16 mouse cellular contexts compared by ENCODE assay signal in the genomic region with DNA sequence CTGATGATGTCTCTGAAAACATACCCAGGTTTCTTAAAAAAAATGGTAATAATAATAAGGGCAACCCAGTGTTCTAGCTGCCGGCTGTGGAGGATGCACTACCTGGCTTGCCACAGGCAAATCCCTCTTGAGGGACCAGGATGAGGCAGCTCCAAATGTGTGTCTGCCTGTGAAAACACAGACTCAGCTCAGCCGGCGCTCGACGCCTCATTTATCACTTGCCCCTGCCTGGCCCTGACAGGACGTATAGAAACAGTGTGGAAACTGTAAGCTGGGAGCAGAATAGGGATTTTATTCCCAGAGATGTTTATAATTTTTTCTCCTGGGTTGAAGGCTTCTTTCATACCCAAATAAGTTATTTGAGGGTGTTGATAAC.
DNase-seq lines count a peak whose midpoint lies in the region; ATAC-seq and TF ChIP-seq lines count a peak whose summit lies in the region.
"Had no signal": no experiment of that assay in that cellular context is flagged by ENCODE, and none has a peak within 500 bp of the region (broad histone marks: within the 10 kb centered on the region; RNA-seq: fewer than 3 reads in every experiment).

No protein-coding gene starts in this region.

- H3K4me1 ChIP-seq in intestine, embryonic 14.5 days (replicated peaks; ENCODE audit: control insufficient read depth, insufficient read depth, low read length) = peaks cover 38% of the 10 kb centered on the region
- no peaks in the 10 kb centered on the region for H3K4me1 ChIP-seq in intestine, postnatal 0 days (replicated peaks; ENCODE audit: control insufficient read depth, insufficient read depth, low read length)
- peaks cover 50% of the 10 kb centered on the region for H3K4me1 ChIP-seq in embryonic facial prominence, embryonic 10.5 days
- peaks cover 46% of the 10 kb centered on the region for H3K4me1 ChIP-seq in hindbrain, embryonic 13.5 days (replicated peaks)
- peaks cover 37% of the 10 kb centered on the region for H3K4me1 ChIP-seq in stomach, embryonic 14.5 days (ENCODE audit: control insufficient read depth, insufficient read depth, low read length)

- H3K4me3 ChIP-seq in intestine, embryonic 14.5 days (ENCODE audit: low read depth, low read length) = no peak overlapping the region
- no peak overlapping the region for H3K4me3 ChIP-seq in intestine, postnatal 0 days (ENCODE audit: low read depth, low read length)
- no peak overlapping the region for H3K4me3 ChIP-seq in embryonic facial prominence, embryonic 10.5 days
- no peak overlapping the region for H3K4me3 ChIP-seq in hindbrain, embryonic 13.5 days
- H3K4me3 ChIP-seq in stomach, embryonic 14.5 days (ENCODE audit: low read depth, low read length) = no peak overlapping the region
- H3K4me3 ChIP-seq: forebrain, embryonic 12.5 days; kidney, embryonic 15.5 days; midbrain, embryonic 13.5 days had no signal

- H3K36me3 ChIP-seq in intestine, embryonic 14.5 days (ENCODE audit: control insufficient read depth, insufficient read depth, low read length) = no peaks in the 10 kb centered on the region
- H3K36me3 ChIP-seq in intestine, postnatal 0 days (ENCODE audit: control insufficient read depth, insufficient read depth) = no peaks in the 10 kb centered on the region
- no peaks in the 10 kb centered on the region for H3K36me3 ChIP-seq in embryonic facial prominence, embryonic 10.5 days (replicated peaks)
- H3K36me3 ChIP-seq in hindbrain, embryonic 13.5 days = no peaks in the 10 kb centered on the region
- H3K36me3 ChIP-seq in stomach, embryonic 14.5 days (ENCODE audit: control insufficient read depth, insufficient read depth, low read length) = no peaks in the 10 kb centered on the region
- H3K36me3 ChIP-seq: forebrain, embryonic 12.5 days; kidney, embryonic 15.5 days; midbrain, embryonic 13.5 days had no signal

- H3K27ac ChIP-seq in intestine, embryonic 14.5 days (ENCODE audit: low read depth) = peak overlapping the region; percentile 91
- H3K27ac ChIP-seq in intestine, postnatal 0 days (ENCODE audit: low read depth, low read length) = no peak overlapping the region
- H3K27ac ChIP-seq in embryonic facial prominence, embryonic 10.5 days (replicated peaks) = peak overlapping the region; percentile 57
- H3K27ac ChIP-seq in hindbrain, embryonic 13.5 days = peak overlapping the region; percentile 50
- H3K27ac ChIP-seq in stomach, embryonic 14.5 days (ENCODE audit: low read length) = peak overlapping the region; percentile 96
- H3K27ac ChIP-seq: forebrain, embryonic 12.5 days; kidney, embryonic 15.5 days; midbrain, embryonic 13.5 days had no signal

- H3K9me3 ChIP-seq in intestine, embryonic 14.5 days (ENCODE audit: control insufficient read depth, low read length) = no peaks in the 10 kb centered on the region
- H3K9me3 ChIP-seq in intestine, postnatal 0 days (ENCODE audit: control insufficient read depth) = no peaks in the 10 kb centered on the region
- H3K9me3 ChIP-seq in embryonic facial prominence, embryonic 10.5 days = no peaks in the 10 kb centered on the region
- H3K9me3 ChIP-seq in hindbrain, embryonic 13.5 days = no peaks in the 10 kb centered on the region
- no peaks in the 10 kb centered on the region for H3K9me3 ChIP-seq in stomach, embryonic 14.5 days (ENCODE audit: control insufficient read depth, low read depth, low read length)
- H3K9me3 ChIP-seq: forebrain, embryonic 12.5 days; kidney, embryonic 15.5 days; midbrain, embryonic 13.5 days had no signal

- no peak for TF ChIP-seq CTCF in intestine, postnatal 0 days (IDR thresholded peaks at IDR 0.05; ENCODE audit: low read depth)

- no peak for DNase-seq in intestine, embryonic 14.5 days (ENCODE audit: low spot score)
- DNase-seq in embryonic facial prominence, embryonic 10.5 days (ENCODE audit: low spot score) = no peak
- DNase-seq in spleen, postnatal 36 days (ENCODE audit: low spot score in 2 of 2) = no peak
- DNase-seq in frontal cortex, adult 2 months (ENCODE audit: extremely low spot score in 1 of 2, low spot score in 1 of 2) = no peak
- DNase-seq: cerebellum, adult 2 months; heart, postnatal 14 days; left cerebral cortex, postnatal 4 days; lung, postnatal 10 days; thymus, postnatal 14 days had no signal

- no peak overlapping the region for H3K4me2 ChIP-seq in intestine, embryonic 14.5 days (ENCODE audit: low read length)
- H3K4me2 ChIP-seq in intestine, postnatal 0 days (replicated peaks; ENCODE audit: low read depth) = no peak overlapping the region
- H3K4me2 ChIP-seq in hindbrain, embryonic 13.5 days = no peak overlapping the region
- no peak overlapping the region for H3K4me2 ChIP-seq in stomach, embryonic 14.5 days (replicated peaks; ENCODE audit: low read depth, low read length)
- H3K4me2 ChIP-seq: forebrain, embryonic 12.5 days; kidney, embryonic 15.5 days; midbrain, embryonic 13.5 days had no signal

- no peaks in the 10 kb centered on the region for H3K27me3 ChIP-seq in intestine, embryonic 14.5 days (replicated peaks; ENCODE audit: control insufficient read depth, insufficient read depth, low read length)
- no peaks in the 10 kb centered on the region for H3K27me3 ChIP-seq in intestine, postnatal 0 days (replicated peaks; ENCODE audit: control insufficient read depth, insufficient read depth, low read length)
- H3K27me3 ChIP-seq in embryonic facial prominence, embryonic 10.5 days (replicated peaks; ENCODE audit: low read depth, poor library complexity, severe bottlenecking) = peaks cover 18% of the 10 kb centered on the region
- peaks cover 48% of the 10 kb centered on the region for H3K27me3 ChIP-seq in hindbrain, embryonic 13.5 days
- no peaks in the 10 kb centered on the region for H3K27me3 ChIP-seq in stomach, embryonic 14.5 days (ENCODE audit: control insufficient read depth, insufficient read depth, low read length)
- H3K27me3 ChIP-seq: kidney, embryonic 15.5 days had no signal

- H3K9ac ChIP-seq in intestine, embryonic 14.5 days (ENCODE audit: low read length) = no peak overlapping the region
- no peak overlapping the region for H3K9ac ChIP-seq in intestine, postnatal 0 days (ENCODE audit: low read depth, low read length)
- H3K9ac ChIP-seq in hindbrain, embryonic 13.5 days = no peak overlapping the region
- H3K9ac ChIP-seq in stomach, embryonic 14.5 days (replicated peaks; ENCODE audit: low read depth, low read length) = no peak overlapping the region
- H3K9ac ChIP-seq: forebrain, embryonic 12.5 days; kidney, embryonic 15.5 days; midbrain, embryonic 13.5 days had no signal

- WGBS in intestine, embryonic 14.5 days = 19% methylated on average over 6 of the region's 6 CpGs
- 74% methylated on average over 6 of the region's 6 CpGs for WGBS in intestine, postnatal 0 days
- 72% methylated on average over 6 of the region's 6 CpGs for WGBS in embryonic facial prominence, embryonic 10.5 days
- 20% methylated on average over 6 of the region's 6 CpGs for WGBS in hindbrain, embryonic 13.5 days
- 16% methylated on average over 6 of the region's 6 CpGs for WGBS in stomach, embryonic 14.5 days

- peak; percentile 75 for ATAC-seq in intestine, embryonic 14.5 days (replicated peaks; ENCODE audit: low FRiP score, low TSS enrichment, low read depth)
- no peak for ATAC-seq in intestine, postnatal 0 days
- no peak for ATAC-seq in hindbrain, embryonic 13.5 days (ENCODE audit: low FRiP score)
- peak; percentile 73; the same call in 1 of the 2 replicates for ATAC-seq in stomach, embryonic 14.5 days (ENCODE audit: insufficient number of reproducible peaks, insufficient read depth, low FRiP score, low read depth)
- ATAC-seq: midbrain, embryonic 13.5 days; Patski had no signal

Comparison
In these comparisons a context has a peak if more than half of its experiments do, and no peak if none do; other contexts are left out.
1. ATAC-seq: peak in intestine, embryonic 14.5 days (single experiment) and stomach, embryonic 14.5 days (single experiment); none in intestine, postnatal 0 days (single experiment) and hindbrain, embryonic 13.5 days (single experiment).